Mouse (Mus musculus) ES-E14 (cell line): ENCODE data around the gene Ebna1bp2. TPM values are rescaled to one million over a fixed set of nuclear protein-coding genes. Genes with fewer than 3 reads are reported as not detected.
A peak's percentile ranks its signal among the peaks of the same experiment; 100 is the strongest.

Experiments
- DNase-seq: peaks from one replicate; pipeline ENCODE4 v3.0.0-alpha.2; 2013; ENCODE audit warnings: low read depth, low spot score
- H3K27ac ChIP-seq: 2 replicates; pipeline ENCODE4 v1.5.1; 2012; ENCODE audit warnings: low read depth, mild to moderate bottlenecking, low read length, moderate library complexity, mixed read lengths; ENCODE audit not compliant: poor library complexity, insufficient read depth, severe bottlenecking
- H3K36me3 ChIP-seq: 2 replicates; pipeline ENCODE4 v1.6.1; 2012; ENCODE audit warnings: mild to moderate bottlenecking, low read length, moderate library complexity, mixed read lengths; ENCODE audit not compliant: control insufficient read depth, poor library complexity, insufficient read depth, severe bottlenecking
- H3K4me1 ChIP-seq, 2 experiments: fragments of 150-350 bp in 1 of 2; sonication (generic) in 1 of 2; 2 replicates each; pipeline ENCODE4 v1.6.1; 2012; ENCODE audit warnings: low read length in 2 of 2, mild to moderate bottlenecking in 1 of 2, mixed read lengths in 1 of 2; ENCODE audit not compliant: control insufficient read depth in 2 of 2, insufficient read depth in 2 of 2, poor library complexity in 1 of 2
- H3K4me3 ChIP-seq, 2 experiments: fragments of 150-350 bp in 1 of 2; sonication (generic) in 1 of 2; 2 replicates each; pipeline ENCODE4 v1.5.1; 2012; ENCODE audit warnings: low read length in 2 of 2, low read depth in 1 of 2, mild to moderate bottlenecking in 1 of 2, mixed read lengths in 1 of 2; ENCODE audit not compliant: insufficient read depth in 1 of 2, poor library complexity in 1 of 2, severe bottlenecking in 1 of 2
- H3K9ac ChIP-seq: 2 replicates; pipeline ENCODE4 v1.6.1; 2012; ENCODE audit warnings: low read depth, mild to moderate bottlenecking, low read length, mixed read lengths; ENCODE audit not compliant: poor library complexity, insufficient read depth, severe bottlenecking
- H3K9me3 ChIP-seq: fragments of 150-350 bp; sonication (generic); 2 replicates; pipeline ENCODE4 v1.6.1; 2012; ENCODE audit warnings: low read depth, mild to moderate bottlenecking, low read length; ENCODE audit not compliant: control insufficient read depth, insufficient read depth
- CHD2 ChIP-seq: IDR thresholded peaks from 2 replicates; pipeline ENCODE4 v1.6.1; 2014; ENCODE audit warnings: mild to moderate bottlenecking, low read depth, low read length, inconsistent platforms
- HCFC1 ChIP-seq: IDR thresholded peaks from 2 replicates; pipeline ENCODE4 v1.6.1; 2012; ENCODE audit warnings: low read length, inconsistent platforms, borderline replicate concordance; ENCODE audit not compliant: insufficient read depth
- MAFK ChIP-seq: IDR thresholded peaks from 2 replicates; pipeline ENCODE4 v1.6.1; 2014; ENCODE audit warnings: mild to moderate bottlenecking, low read depth, low read length, inconsistent platforms; ENCODE audit not compliant: insufficient read depth
- ZC3H11A ChIP-seq: IDR thresholded peaks from 2 replicates; pipeline ENCODE4 v1.6.1; 2012; ENCODE audit warnings: low read depth, mild to moderate bottlenecking, inconsistent platforms, low read length, borderline replicate concordance
- ZNF384 ChIP-seq: IDR thresholded peaks from 2 replicates; pipeline ENCODE4 v1.6.1; 2012; ENCODE audit warnings: low read depth, low read length, inconsistent platforms
- in situ Hi-C, 2 experiments: fragments of 600-800 bp; cut with MboI; formaldehyde crosslinking; loops; one replicate each; pipeline ENCODE4 v1.15.1; 2025; ENCODE audit warnings: low sequenced_read_pairs in 2 of 2, inconsistent platforms in 1 of 2; ENCODE audit not compliant: unreplicated experiment in 2 of 2
- total RNA-seq: library from RNA; depleted of rRNA; stranded (reverse); fragments of 300-350 nt; gene quantifications from 2 replicates; pipeline ENCODE4 v1.2.3, GENCODE M21; 2012

Gene Ebna1bp2
- total RNA-seq, 1 experiment: 182 TPM

DNA sequence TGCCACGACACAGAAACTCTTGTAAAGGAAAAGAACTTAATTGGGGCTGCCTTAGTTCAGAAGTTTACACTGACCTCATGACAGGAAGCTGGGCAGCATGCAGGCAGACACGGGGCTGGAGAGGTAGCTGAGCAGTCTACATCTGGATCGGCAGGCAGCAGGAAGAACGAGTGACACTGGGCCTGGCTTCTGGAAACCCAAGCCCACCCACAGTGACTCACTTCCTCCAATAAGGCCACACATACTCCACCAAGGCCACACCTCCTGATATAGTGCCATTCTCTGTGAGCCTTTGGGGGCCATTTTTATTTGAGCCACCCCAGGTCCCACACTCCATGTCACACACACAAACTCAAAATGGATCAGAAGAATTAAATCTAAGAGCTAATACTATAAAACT lies 16.5 kb upstream of the Ebna1bp2 start:
- DNase-seq: no peak
- in situ Hi-C loops: loop anchor here in 1 of 2 experiments (25.0 kb wide), 1 partner anchor 558 kb away; the partner anchor contains the start of gene Zfp691
- Histone ChIP-seq H3K4me3 (no peak overlapping the region), H3K9me3 (no peaks in the 10 kb centered on the region), H3K36me3 (no peaks in the 10 kb centered on the region), H3K27ac (no peak overlapping the region), H3K4me1 (no peaks in the 10 kb centered on the region), H3K9ac (no peak overlapping the region)
- TF ChIP-seq HCFC1 (no peak), MAFK (no peak), ZNF384 (no peak)

GRCm38 (mm10) chr4:118609836-118610235 lies 10.8 kb upstream of the Ebna1bp2 start:
- DNase-seq: no peak
- H3K9ac ChIP-seq: no peak overlapping the region
- H3K27ac ChIP-seq: no peak overlapping the region
- no peaks in the 10 kb centered on the region for H3K36me3 ChIP-seq
- no peak overlapping the region for H3K4me3 ChIP-seq
- H3K4me1 ChIP-seq: no peaks in the 10 kb centered on the region; a peak in 1 of 4 replicates
- no peaks in the 10 kb centered on the region for H3K9me3 ChIP-seq
- TF ChIP-seq CHD2: no peak
- TF ChIP-seq ZC3H11A: no peak
- no peak for TF ChIP-seq HCFC1
- no peak for TF ChIP-seq ZNF384
- TF ChIP-seq MAFK: no peak
- in situ Hi-C loops: loop anchor here in 1 of 2 experiments (25.0 kb wide), 1 partner anchor 552 kb away; the partner anchor contains the start of gene Zfp691

DNA sequence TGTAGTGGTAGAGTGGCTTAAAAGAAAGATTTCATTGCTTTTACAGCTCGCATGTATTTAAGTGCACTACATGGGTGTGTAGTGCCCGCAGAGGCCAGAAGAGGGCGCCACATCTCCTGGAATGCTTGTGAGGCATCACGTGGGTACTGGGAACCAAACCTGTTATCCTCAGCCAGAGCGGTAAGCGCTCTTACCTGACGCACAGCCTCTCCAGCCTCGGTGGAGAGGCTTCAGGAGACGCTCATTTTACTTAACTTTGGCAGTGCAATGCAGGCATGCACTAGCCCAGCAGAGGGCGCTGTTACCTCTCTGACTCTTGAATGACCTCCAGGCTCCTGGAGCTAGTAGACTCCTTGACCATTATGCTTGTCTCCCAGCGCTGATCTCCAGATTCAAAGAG lies 8.0 kb upstream of the Ebna1bp2 start:
- Histone ChIP-seq H3K9ac (no peak overlapping the region), H3K27ac (no peak overlapping the region), H3K36me3 (no peaks in the 10 kb centered on the region), H3K4me3 (no peak overlapping the region), H3K4me1 (no peaks in the 10 kb centered on the region; a peak in 1 of 4 replicates), H3K9me3 (no peaks in the 10 kb centered on the region)
- in situ Hi-C loops: loop anchor here in 1 of 2 experiments (25.0 kb wide), 1 partner anchor 550 kb away; the partner anchor contains the start of gene Zfp691
- DNase-seq: peak; percentile 92
- TF ChIP-seq CHD2: no peak
- TF ChIP-seq MAFK: no peak
- peak; percentile 86; the same call in 1 of the 2 replicates for TF ChIP-seq ZC3H11A
- TF ChIP-seq HCFC1: peak; percentile 33; the same call in 1 of the 2 replicates

- no peak for TF ChIP-seq ZC3H11A
- no peak for TF ChIP-seq CHD2
- no peak for TF ChIP-seq HCFC1
- no peak for TF ChIP-seq MAFK
- TF ChIP-seq ZNF384: no peak
- DNase-seq: no peak
- in situ Hi-C loops: loop anchor here in 1 of 2 experiments (25.0 kb wide), 1 partner anchor 547 kb away; the partner anchor contains the start of gene Zfp691
- Histone ChIP-seq H3K4me1 (no peaks in the 10 kb centered on the region; a peak in 1 of 4 replicates), H3K9ac (no peak overlapping the region), H3K4me3 (no peak overlapping the region), H3K27ac (no peak overlapping the region), H3K36me3 (no peaks in the 10 kb centered on the region), H3K9me3 (no peaks in the 10 kb centered on the region)
Measured at GRCm38 (mm10) chr4:118615412-118615811, 5.2 kb upstream of the Ebna1bp2 start.
